Mouse (Mus musculus) liver, embryonic 14.5 days (tissue): ENCODE data around the gene Bcl2l13.

ENCODE experiments used
- CTCF ChIP-seq: IDR thresholded peaks from 2 replicates; pipeline ENCODE4 v1.5.1; 2016; ENCODE audit warnings: antibody characterized with exemption, low read depth, control low read depth
- EP300 ChIP-seq: IDR thresholded peaks from 2 replicates; pipeline ENCODE4 v1.6.1; 2016; ENCODE audit warnings: antibody characterized with exemption, low read depth

- no peak for TF ChIP-seq CTCF
- TF ChIP-seq EP300 = no peak
These were observed 58.5 kb downstream of the Bcl2l13 start for GRCm38 (mm10) chr6:120894524-120894923.
